Mouse (Mus musculus): ENCODE measurements around the gene Plekhm3. TPM values are rescaled to one million over a fixed set of nuclear protein-coding genes. Genes with fewer than 3 reads are reported as not detected.

Plekhm3 gene
- polyA plus RNA-seq, 1 experiment = 4.8 TPM

DNA sequence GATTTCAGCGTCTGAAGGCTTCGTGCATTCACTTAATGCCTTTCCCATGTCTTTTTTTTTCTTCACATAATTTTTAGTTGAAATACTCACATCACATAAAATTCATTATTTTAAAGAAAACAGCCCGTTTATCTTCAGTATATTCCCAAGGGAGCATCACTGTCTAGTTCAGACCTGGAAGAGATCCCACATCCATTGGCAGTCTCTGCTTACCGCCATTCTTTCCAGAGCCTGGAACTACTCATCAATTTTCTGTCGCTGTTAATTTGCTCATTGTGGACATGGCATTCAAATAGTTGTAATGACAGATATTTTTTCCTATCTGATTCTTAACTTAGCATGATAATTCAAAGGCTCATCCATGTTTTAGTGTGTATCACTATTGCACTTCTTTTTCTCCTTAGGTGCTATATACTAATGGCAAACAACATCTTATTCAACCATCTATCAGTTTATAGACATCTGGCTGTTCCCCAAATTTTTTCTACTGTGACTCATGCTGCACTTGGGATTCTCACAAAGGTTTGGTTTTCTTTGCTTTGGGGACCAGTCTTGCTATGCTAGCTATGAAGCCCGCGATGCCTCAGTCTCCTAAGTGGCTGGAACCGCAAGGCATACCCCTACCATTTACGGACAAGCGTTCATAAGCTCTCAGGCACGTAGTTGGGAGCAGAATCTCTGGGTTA, 96.2 kb downstream of the Plekhm3 start:
- Histone ChIP-seq H3K27me3 (ENCODE audit: control insufficient read depth, insufficient read depth, low read length) (no peaks in the 10 kb centered on the region), H3K4me3 (ENCODE audit: control insufficient read depth, insufficient read depth, low read length) (no peak overlapping the region), H3K36me3 (ENCODE audit: control insufficient read depth, insufficient read depth, low read length) (no peaks in the 10 kb centered on the region), H3K4me1 (replicated peaks; ENCODE audit: control insufficient read depth, insufficient read depth, low read length) (no peaks in the 10 kb centered on the region), H3K27ac (ENCODE audit: control insufficient read depth, insufficient read depth, low read length) (no peak overlapping the region)
- TF ChIP-seq CTCF (IDR thresholded peaks at IDR 0.05; ENCODE audit: borderline replicate concordance, control insufficient read depth, extremely low read depth, insufficient read depth, low read length, poor library complexity) (no peak), POLR2A (IDR thresholded peaks at IDR 0.05; ENCODE audit: control insufficient read depth, extremely low read depth, insufficient read depth, low read length, poor library complexity) (no peak)
- DNase-seq = no peak
- WGBS = 97% methylated on average over 11 of the region's 11 CpGs

GRCm38 (mm10) chr1:64859826-64860225, 96.8 kb downstream of the Plekhm3 start:
- Histone ChIP-seq H3K4me1 (replicated peaks; ENCODE audit: control insufficient read depth, insufficient read depth, low read length) (no peaks in the 10 kb centered on the region), H3K4me3 (ENCODE audit: control insufficient read depth, insufficient read depth, low read length) (no peak overlapping the region), H3K27me3 (ENCODE audit: control insufficient read depth, insufficient read depth, low read length) (no peaks in the 10 kb centered on the region), H3K36me3 (ENCODE audit: control insufficient read depth, insufficient read depth, low read length) (no peaks in the 10 kb centered on the region), H3K27ac (ENCODE audit: control insufficient read depth, insufficient read depth, low read length) (no peak overlapping the region)
- WGBS = 84% methylated on average over 5 of the region's 5 CpGs
- DNase-seq = no peak
- TF ChIP-seq CTCF (IDR thresholded peaks at IDR 0.05; ENCODE audit: borderline replicate concordance, control insufficient read depth, extremely low read depth, insufficient read depth, low read length, poor library complexity) (no peak), POLR2A (IDR thresholded peaks at IDR 0.05; ENCODE audit: control insufficient read depth, extremely low read depth, insufficient read depth, low read length, poor library complexity) (no peak)

GRCm38 (mm10) chr1:64854835-64855234, 101.8 kb downstream of the Plekhm3 start:
- Histone ChIP-seq H3K27me3 (ENCODE audit: control insufficient read depth, insufficient read depth, low read length) (no peaks in the 10 kb centered on the region), H3K4me3 (ENCODE audit: control insufficient read depth, insufficient read depth, low read length) (no peak overlapping the region), H3K27ac (ENCODE audit: control insufficient read depth, insufficient read depth, low read length) (no peak overlapping the region), H3K36me3 (ENCODE audit: control insufficient read depth, insufficient read depth, low read length) (no peaks in the 10 kb centered on the region), H3K4me1 (replicated peaks; ENCODE audit: control insufficient read depth, insufficient read depth, low read length) (peaks cover 10% of the 10 kb centered on the region)
- no peak for TF ChIP-seq CTCF (IDR thresholded peaks at IDR 0.05; ENCODE audit: borderline replicate concordance, control insufficient read depth, extremely low read depth, insufficient read depth, low read length, poor library complexity)
- TF ChIP-seq POLR2A (IDR thresholded peaks at IDR 0.05; ENCODE audit: control insufficient read depth, extremely low read depth, insufficient read depth, low read length, poor library complexity) = no peak
- 95% methylated on average over 5 of the region's 5 CpGs for WGBS
- no peak for DNase-seq

DNA sequence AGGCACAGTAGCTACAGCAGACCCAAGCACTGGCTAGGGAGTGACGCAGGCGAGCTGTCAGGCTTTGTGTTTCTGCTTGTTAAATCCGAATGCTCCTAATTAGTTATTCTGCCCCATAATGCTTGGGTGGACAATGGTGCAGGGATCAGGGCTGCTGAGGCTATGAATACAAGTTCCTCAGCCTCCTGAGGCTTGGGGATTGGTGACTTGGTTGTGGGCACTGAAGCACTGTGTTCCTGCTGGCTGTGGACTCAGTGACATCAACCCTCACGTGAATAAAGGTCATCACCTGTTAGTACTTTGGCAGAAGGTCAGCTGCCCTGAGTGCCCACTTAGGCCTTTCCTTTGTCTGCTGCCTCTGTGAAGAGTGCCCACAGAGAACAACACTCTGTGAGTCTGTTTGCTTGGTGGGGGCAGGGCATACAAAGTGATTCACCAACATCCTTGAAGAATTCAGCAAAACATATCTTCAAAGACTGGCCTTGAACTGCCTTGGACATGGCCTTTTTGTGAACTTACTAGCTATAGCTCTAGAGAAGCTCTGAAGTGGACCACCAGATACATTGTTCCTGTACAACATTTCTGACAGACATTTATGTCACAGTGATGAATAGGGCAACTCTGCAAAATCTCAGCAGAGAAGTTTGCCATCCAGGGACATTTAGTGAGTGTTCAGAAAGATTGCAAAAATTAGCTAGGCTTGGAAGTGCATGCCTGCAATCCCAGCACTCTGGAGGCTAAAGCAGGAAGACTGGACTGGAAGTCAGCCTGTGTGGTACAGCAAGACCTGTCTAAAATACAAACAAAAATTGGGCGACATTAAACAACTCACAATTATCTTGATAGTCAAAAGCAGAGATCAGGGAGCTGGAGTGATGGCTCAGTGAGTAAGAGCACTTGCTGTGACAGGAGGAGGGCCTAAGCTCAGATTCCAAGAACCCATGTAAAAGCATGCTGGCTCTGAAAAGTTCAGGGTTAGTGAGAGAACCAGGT, 102.6 kb downstream of the Plekhm3 start:
- Histone ChIP-seq H3K4me1 (replicated peaks; ENCODE audit: control insufficient read depth, insufficient read depth, low read length) (peaks cover 10% of the 10 kb centered on the region), H3K4me3 (ENCODE audit: control insufficient read depth, insufficient read depth, low read length) (no peak overlapping the region), H3K27ac (ENCODE audit: control insufficient read depth, insufficient read depth, low read length) (no peak overlapping the region), H3K27me3 (ENCODE audit: control insufficient read depth, insufficient read depth, low read length) (no peaks in the 10 kb centered on the region), H3K36me3 (ENCODE audit: control insufficient read depth, insufficient read depth, low read length) (no peaks in the 10 kb centered on the region)
- 94% methylated on average over 5 of the region's 5 CpGs for WGBS
- no peak for DNase-seq
- TF ChIP-seq POLR2A (IDR thresholded peaks at IDR 0.05; ENCODE audit: control insufficient read depth, extremely low read depth, insufficient read depth, low read length, poor library complexity) = no peak

- DNase-seq = no peak
- Histone ChIP-seq H3K36me3 (ENCODE audit: control insufficient read depth, insufficient read depth, low read length) (no peaks in the 10 kb centered on the region), H3K27me3 (ENCODE audit: control insufficient read depth, insufficient read depth, low read length) (no peaks in the 10 kb centered on the region), H3K4me1 (replicated peaks; ENCODE audit: control insufficient read depth, insufficient read depth, low read length) (peaks cover 11% of the 10 kb centered on the region), H3K27ac (ENCODE audit: control insufficient read depth, insufficient read depth, low read length) (no peak overlapping the region), H3K4me3 (ENCODE audit: control insufficient read depth, insufficient read depth, low read length) (no peak overlapping the region)
- WGBS = 77% methylated on average over 2 of the region's 2 CpGs
- TF ChIP-seq CTCF (IDR thresholded peaks at IDR 0.05; ENCODE audit: borderline replicate concordance, control insufficient read depth, extremely low read depth, insufficient read depth, low read length, poor library complexity) (no peak), POLR2A (IDR thresholded peaks at IDR 0.05; ENCODE audit: control insufficient read depth, extremely low read depth, insufficient read depth, low read length, poor library complexity) (no peak)
Observed at GRCm38 (mm10) chr1:64853244-64853643, 103.4 kb downstream of the Plekhm3 start.

GRCm38 (mm10) chr1:64852272-64852671, 104.4 kb downstream of the Plekhm3 start:
- TF ChIP-seq POLR2A (IDR thresholded peaks at IDR 0.05; ENCODE audit: control insufficient read depth, extremely low read depth, insufficient read depth, low read length, poor library complexity) (no peak), CTCF (IDR thresholded peaks at IDR 0.05; ENCODE audit: borderline replicate concordance, control insufficient read depth, extremely low read depth, insufficient read depth, low read length, poor library complexity) (no peak)
- Histone ChIP-seq H3K27me3 (ENCODE audit: control insufficient read depth, insufficient read depth, low read length) (no peaks in the 10 kb centered on the region), H3K27ac (ENCODE audit: control insufficient read depth, insufficient read depth, low read length) (no peak overlapping the region), H3K36me3 (ENCODE audit: control insufficient read depth, insufficient read depth, low read length) (no peaks in the 10 kb centered on the region), H3K4me3 (ENCODE audit: control insufficient read depth, insufficient read depth, low read length) (no peak overlapping the region), H3K4me1 (replicated peaks; ENCODE audit: control insufficient read depth, insufficient read depth, low read length) (peaks cover 16% of the 10 kb centered on the region)
- WGBS = 70% methylated on average over 2 of the region's 2 CpGs
- DNase-seq = no peak

All from thymus, adult 2 months (tissue).